Mouse (Mus musculus) layer of hippocampus, adult 6 months (tissue): ENCODE data around the gene Fscn2. TPM values are rescaled to one million over a fixed set of nuclear protein-coding genes. Genes with fewer than 3 reads are reported as not detected.

Experiments used
- long read RNA-seq, 2 experiments: library from polyadenylated mRNA; unstranded; transcript quantifications; one replicate each; pipeline ENCODE4 v2.0.0; 2019 to 2020
- microRNA-seq: library from miRNA; unstranded; fragments of <30 nt; microRNA quantifications from one replicate; pipeline ENCODE4 v1.2.0, GENCODE M21; 2020
- polyA plus RNA-seq: library from polyadenylated mRNA; unstranded; fragments of <200 nt; fragmentation: Nextera tagmentation; gene quantifications from 2 replicates; pipeline ENCODE4 v1.2.3, GENCODE M21; 2021

Gene Fscn2
- 1.6 TPM in 2 replicates for polyA plus RNA-seq
- long read RNA-seq, experiment 1, partial matches to known transcripts, result 0 of 1 reads
- long read RNA-seq, experiment 1, other reads (novel, unspliced or antisense), result 1 of 1 reads
- long read RNA-seq, experiment 2, partial matches to known transcripts, result 0 of 1 reads
- long read RNA-seq, experiment 2, other reads (novel, unspliced or antisense), result 1 of 1 reads

DNA sequence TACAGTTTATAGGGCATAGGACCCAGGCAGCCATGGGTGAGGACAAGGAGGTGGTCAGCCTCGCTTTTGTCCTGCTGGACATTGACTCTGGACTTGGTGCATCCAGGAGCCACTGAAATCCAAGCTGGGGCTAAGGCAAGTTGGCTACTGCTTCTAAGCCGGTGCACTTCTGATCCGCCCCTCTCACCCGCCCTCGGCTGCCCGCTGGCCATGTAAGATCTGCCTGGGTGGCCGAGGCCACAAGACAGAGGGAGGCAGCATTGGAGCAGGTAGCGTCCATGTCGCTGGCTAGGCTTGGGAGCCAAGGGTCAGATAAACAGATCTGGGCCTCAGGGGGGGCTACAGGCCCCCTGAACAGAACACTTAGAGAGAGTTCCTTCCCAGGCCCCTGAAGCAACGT, at the start of gene Fscn2:
Fscn2 (plus strand) TSS at position 240 of the 400 bp plus-strand sequence.

DNA sequence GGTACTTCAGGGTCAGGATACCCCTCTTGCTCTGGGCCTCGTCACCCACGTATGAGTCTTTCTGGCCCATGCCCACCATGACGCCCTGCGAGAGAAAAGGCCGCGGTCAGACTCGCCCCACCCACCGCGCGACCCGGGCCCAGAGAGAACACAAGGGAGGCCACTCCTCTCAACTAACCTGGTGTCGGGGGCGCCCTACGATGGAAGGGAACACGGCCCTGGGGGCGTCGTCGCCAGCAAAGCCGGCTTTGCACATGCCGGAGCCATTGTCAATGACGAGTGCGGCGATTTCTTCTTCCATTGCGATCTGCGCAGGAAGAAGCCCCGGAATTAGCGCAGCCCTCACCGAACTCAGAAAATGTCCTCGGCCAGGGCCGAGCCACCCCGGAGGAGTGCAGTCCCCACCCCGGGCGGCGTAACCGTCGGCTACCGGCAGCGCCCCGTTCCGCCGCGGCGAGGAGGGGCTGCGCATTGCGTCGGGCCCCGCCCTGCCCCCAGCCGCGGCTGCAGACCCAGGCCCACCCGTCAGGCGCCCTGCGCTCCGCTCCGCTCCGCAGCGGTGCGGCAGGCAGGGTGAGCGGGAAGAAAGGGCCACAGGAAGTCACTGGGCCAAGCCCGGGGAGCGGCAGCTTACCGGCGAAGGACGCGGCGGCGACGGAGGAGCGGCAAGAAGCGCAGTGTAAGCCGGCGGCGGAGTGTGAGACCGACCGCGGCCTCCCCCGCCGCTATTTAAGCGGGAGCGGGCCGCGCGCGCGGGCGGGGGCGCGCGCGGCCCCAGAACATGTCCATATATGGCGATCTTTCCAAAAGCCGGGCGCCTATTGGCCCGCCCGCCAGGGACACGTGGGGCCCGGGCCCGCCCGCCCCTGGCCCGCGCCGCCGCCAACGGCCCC, 13.3 kb upstream of the Fscn2 start, which contains the start of gene Actg1:
Actg1 (minus strand) TSS at position 752 of the 893 bp plus-strand sequence.

DNA sequence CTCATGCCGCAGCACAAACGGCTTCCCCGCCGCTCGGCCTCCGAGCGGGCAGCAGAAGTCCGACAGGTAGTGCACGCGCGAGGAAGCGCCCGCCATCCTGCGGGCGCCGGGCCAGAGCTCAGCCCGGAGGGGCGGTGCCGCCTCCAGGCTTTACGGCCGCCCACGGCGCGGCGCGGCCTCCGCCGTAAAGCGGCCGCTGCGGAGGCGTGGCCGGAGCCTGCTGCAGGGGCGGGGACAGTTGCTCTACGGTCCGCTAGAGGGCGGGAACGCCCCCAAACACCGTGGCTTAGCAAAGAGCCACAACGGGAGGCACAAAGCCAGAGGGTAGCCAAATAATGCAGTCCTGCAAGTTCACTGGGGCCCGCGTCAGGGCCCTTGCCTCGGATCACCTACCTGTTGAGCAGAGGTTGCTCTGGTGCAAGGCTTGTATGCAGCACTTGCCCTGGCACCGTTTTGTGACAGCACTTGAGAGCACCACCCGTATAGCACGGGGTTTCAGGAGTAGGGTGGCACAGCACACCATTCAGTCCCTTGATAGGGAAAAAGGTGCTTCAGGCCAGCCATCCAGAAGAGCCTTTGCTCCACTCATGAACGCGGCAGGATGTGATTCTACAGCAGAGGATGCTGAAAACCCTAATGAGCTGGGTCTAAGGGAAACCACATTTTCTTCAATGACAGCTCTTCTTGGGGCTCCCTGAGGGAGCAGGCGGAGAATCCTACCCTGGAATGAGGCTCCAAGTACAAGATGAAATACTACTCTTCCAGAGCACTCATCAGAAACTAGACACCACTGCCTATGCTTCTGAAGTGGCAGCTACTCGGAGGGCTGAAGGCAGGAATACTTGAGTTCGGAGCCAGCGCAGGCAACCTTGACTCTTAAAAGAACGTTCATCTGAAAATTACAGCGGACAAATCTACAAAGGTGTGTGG, 17.5 kb downstream of the Fscn2 start, which contains the start of gene Faap100:
Faap100 (minus strand) TSS at position 154 of the 930 bp plus-strand sequence.

Small RNAs within 50 kb of the gene (microRNA-seq; reads per million reads assigned to microRNA genes)
- gene Gm23419, result not detected
- 0.86 reads per million for gene Mir6935

Other genes starting within 250 kb of the Fscn2 start
- 28.6 and 32.4 TPM in 2 replicates for gene Slc38a10, start 210.2 kb upstream of the Fscn2 start, polyA plus RNA-seq
- gene Bahcc1, start 128.6 kb upstream of the Fscn2 start, polyA plus RNA-seq, result 1.1 and 1.6 TPM in 2 replicates
- gene Actg1, start 13.0 kb upstream of the Fscn2 start, polyA plus RNA-seq, result 2,332 and 2,802 TPM in 2 replicates
- 8.4 and 9.4 TPM in 2 replicates for gene Faap100, start 17.2 kb downstream of the Fscn2 start, polyA plus RNA-seq
- 5.8 and 6.1 TPM in 2 replicates for gene Nploc4, start 76.2 kb downstream of the Fscn2 start, polyA plus RNA-seq
- 0.21 TPM in 1 of 2 replicates, not detected in the other for gene Tspan10, start 81.1 kb downstream of the Fscn2 start, polyA plus RNA-seq
- 0.58 and 1.0 TPM in 2 replicates for gene Pde6g, start 92.0 kb downstream of the Fscn2 start, polyA plus RNA-seq
- 31.7 and 34.6 TPM in 2 replicates for gene Oxld1, start 96.5 kb downstream of the Fscn2 start, polyA plus RNA-seq
- 29.5 and 39.5 TPM in 2 replicates for gene Ccdc137, start 96.6 kb downstream of the Fscn2 start, polyA plus RNA-seq
- gene Arl16, start 106.1 kb downstream of the Fscn2 start, polyA plus RNA-seq, result 87.8 and 95.3 TPM in 2 replicates
- gene Mrpl12, start 123.1 kb downstream of the Fscn2 start, polyA plus RNA-seq, result 104 and 110 TPM in 2 replicates
- 13.3 and 13.5 TPM in 2 replicates for gene Slc25a10, start 130.3 kb downstream of the Fscn2 start, polyA plus RNA-seq
- gene Gcgr, start 169.2 kb downstream of the Fscn2 start, polyA plus RNA-seq, result 0.06 TPM in 1 of 2 replicates, not detected in the other
- gene Mcrip1, start 188.2 kb downstream of the Fscn2 start, polyA plus RNA-seq, result 224 and 238 TPM in 2 replicates
- gene Ppp1r27, start 189.6 kb downstream of the Fscn2 start, polyA plus RNA-seq, result not detected in 2 replicates
- 126 and 135 TPM in 2 replicates for gene P4hb, start 211.7 kb downstream of the Fscn2 start, polyA plus RNA-seq
- 199 and 207 TPM in 2 replicates for gene Arhgdia, start 220.1 kb downstream of the Fscn2 start, polyA plus RNA-seq
- 8.1 and 9.0 TPM in 2 replicates for gene Alyref, start 236.8 kb downstream of the Fscn2 start, polyA plus RNA-seq
- gene Anapc11, start 236.9 kb downstream of the Fscn2 start, polyA plus RNA-seq, result 89.9 and 107 TPM in 2 replicates
- gene Npb, start 246.9 kb downstream of the Fscn2 start, polyA plus RNA-seq, result 2.9 and 3.2 TPM in 2 replicates